Mouse (Mus musculus): ENCODE results near the gene Pou3f1.

The Pou3f1 gene

DNA sequence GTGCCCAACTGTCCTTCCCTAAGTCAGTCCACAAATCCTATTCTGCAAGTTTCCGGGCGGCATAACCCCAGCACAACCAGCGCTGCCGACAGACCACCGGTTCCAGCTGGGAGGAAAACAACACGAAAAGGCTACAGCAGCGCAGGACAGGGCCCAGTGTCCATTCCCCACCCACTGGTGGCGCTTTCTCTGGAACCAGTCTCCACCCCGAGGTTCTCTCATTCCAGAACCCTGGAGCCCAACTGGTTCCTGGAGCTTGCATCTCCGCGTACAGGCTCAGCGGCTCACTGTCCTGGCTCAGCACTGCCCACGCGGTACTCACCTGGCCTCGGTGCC, at the start of gene Pou3f1:
Pou3f1 (plus strand) TSS at position 290 of the 336 bp plus-strand sequence.
- no peak for DNase-seq

DNA sequence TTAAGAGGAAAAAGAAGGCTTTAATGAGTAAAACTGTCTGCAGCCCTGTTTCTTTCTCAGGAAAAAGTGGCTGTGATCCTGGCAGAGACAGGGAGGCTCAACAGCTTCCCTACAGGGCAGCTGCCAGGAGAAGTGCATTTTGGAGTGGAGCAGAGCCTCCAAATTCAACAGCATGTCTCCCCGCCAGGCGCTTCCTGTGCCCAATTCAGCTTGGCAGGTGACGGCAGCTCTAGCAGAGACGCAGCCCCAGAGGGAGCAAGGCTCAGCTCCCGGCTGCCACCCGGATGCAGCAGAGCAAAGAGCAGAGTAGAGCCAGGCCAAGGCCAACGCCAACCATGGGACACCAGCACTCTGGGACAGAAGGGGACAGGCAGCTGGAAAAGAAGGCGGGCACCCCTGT, 49.4 kb upstream of the Pou3f1 start:
- DNase-seq: no peak

DNA sequence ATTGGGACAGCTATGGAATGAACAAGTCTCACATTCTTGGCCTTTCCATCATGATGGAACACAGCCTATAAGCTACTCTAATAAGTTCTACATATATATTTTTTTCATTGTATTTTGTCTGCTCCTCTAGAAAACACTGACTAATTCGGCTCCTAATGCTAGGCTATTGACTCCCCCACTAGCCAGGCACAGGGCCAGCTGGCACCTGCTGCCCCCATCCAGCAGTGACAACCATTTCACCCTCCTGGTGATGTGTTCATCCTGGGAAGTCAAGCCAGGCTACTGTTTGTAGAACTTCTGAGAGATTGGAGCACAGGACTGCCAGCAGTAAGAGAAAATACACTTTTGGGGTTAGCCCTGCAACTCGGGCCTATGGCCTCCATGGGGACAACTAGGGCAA, 46.5 kb upstream of the Pou3f1 start:
- DNase-seq: no peak

DNA sequence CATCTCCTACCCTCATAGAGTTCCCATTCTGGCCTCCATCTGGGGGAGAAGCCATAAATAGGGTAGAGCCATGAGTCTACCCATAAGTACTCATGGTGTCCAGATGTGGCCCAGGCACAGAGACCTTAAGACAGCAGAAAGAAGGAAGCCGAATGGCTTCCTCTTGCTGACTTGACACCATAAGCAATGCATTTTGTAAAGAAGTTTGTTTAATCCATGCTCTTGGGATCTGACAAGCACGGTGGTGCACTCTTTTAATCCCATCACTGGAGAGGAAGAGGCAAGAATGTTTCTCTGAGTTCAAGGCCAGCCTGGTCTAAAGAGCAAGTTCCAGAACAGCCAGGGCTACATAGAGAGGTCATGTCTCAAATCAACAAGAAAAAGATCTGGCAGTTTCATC, 45.9 kb upstream of the Pou3f1 start, which contains the start of gene 3100002H09Rik:
3100002H09Rik (minus strand) TSS at position 101 of the 400 bp plus-strand sequence.
- DNase-seq: no peak

DNA sequence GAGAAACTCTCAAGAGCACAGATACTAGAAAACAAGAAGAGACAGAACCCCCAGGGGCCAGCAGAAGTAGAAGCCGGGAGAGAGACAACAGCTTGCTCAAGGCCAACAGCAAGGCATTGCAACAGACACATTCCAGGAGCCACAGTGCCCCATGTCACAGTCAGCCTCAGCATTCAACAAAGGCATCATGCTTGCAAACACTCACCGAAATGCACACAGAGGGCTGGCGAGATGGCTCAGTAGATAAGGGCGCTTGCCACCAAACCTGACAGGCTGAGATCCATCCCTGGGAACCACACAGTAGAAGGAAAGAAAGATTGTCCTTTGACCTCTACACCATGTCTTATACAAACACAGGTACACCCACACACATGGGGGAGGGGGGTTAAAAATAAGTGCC, 44.8 kb upstream of the Pou3f1 start:
- DNase-seq: no peak

DNA sequence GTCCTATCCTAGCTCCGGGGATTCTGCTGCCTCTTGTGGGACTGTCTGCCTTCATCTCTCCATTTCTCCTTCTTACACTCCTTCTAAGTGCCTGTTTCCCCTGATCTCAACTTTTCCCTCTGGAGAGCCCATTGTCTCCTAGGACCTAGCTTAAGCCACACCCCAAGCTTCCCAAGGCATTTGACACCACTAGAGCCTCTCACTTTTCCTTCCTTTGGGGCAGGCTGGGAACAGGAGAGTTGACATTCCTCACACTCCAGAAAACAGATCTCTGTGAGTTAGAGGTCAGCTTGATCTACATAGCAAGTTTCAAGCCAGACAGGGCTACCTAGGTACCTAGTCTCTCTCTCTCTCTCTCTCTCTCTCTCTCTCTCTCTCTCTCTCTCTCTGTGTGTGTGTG, 42.4 kb upstream of the Pou3f1 start:
- DNase-seq: no peak

DNA sequence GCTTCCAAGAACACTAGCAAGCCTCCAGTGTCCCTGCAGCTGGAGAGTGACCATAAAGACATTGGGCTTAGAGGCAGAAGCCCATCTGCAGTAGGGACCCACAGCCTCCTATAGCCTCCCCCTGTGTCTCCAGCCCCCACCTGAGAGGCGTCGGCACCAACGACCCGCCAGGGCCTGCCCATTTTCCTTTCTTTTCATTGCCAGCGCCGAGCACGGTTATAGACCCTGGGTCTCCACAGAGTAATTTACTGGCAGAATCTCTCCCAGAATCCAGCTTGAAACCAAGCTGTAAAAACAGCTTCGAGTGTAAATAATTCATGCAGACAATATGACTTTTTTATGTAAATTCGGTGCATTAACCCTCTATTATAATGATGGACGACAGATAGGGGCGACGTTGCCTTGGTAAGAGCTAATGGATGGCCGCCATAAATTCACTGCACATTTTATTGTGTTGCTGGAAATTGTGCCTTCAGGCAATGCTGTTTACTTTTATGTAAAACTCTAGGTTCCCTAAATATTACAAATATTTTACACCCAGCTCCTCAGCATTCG, 41.1 kb upstream of the Pou3f1 start:
- DNase-seq: no peak

DNA sequence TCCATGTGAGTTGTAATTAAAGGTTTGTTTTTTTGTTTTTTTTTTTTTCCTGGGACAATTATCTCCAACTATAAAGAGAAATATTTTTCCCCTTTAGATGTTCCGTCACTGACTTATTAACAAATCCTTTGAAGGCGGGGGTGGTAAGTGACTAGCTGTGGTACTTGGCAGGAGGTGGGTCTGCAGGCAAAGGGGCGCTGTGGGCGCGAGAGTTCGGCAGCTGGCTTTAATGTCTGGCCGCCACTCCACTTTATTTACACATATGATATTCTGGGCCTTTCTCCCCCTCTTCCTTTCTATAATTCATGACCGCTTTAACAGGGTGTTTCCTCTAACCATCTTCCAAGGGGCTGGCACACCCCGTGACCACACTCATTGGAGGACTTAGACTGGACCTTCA, 40.6 kb upstream of the Pou3f1 start:
- no peak for DNase-seq

DNA sequence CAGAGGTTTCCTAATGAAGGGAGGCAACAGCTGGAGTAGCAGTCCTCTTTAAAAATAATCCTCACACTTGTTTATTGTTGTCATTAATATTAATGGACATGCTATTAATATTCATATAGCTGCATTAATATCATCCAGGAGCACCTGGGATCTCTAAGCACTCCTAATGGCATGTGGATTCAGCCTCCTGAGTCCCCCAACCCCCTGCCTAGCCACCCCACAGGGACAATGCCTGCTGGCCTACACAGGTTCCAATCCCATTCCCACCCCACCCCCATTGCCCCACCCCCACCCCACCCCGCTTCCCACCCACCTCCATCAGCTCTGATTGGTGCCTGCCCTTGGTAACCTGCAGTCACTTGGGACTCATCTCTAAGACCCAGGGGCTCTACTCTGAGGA, 40.0 kb upstream of the Pou3f1 start:
- DNase-seq: no peak

DNA sequence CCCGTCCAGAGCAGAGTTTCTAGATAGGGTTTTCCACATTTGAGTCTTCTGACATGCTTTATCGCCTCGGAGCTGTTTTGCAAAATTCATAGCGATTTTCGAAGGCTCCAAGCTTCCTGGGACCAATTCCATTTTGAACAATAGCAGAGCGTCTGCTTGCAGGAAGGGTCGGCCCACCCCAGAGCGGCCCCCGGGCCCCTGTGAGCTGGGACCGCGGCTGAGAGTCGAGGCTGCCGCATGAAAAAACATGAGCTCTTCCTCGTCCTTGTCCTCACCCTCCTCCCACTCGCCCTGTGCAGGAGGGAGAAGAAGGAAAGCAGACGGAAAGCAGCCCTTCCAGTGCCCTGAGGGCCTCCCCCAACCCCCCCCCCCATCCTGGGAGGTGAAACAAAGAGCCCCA, 38.0 kb upstream of the Pou3f1 start:
- DNase-seq: no peak

DNA sequence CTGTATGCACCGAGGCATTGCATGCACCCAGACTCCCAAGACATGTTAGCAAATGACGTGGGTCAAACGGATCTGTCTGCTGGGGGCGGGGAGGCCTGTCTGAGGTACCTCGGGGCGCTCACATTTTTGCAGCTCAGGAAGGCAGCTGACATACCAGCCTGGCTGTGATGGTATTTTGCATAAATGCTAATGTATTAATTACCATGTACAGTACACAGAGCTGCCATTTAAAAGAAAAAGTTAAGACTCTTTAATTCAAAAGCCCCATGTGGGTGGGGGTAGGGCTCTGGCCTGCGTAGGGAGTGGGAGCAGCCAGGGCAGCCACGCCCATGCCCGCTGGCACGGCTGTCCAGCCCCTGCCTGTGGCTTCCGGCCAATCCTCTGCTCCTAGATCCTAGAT, 35.2 kb upstream of the Pou3f1 start:
- no peak for DNase-seq

DNA sequence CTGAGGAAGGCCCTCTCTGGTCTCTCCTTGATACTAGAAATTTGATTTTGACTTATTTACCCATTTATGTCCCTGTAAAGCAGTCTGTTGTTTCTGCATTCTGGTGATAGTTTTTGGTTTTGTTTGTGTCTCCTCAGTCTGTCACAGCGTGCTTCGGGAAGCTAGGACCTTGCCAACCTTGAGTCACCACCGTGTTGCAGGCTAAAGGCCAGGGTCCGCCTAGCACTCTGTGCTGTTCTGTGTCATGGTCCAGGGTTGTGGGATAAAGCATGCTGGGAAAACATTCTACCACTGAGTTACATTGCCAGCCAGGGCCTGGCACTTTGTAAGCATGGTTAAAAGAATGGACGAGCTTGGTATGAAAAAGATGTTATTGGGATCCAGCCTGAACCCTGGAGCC, 34.0 kb upstream of the Pou3f1 start:
- DNase-seq: no peak

DNA sequence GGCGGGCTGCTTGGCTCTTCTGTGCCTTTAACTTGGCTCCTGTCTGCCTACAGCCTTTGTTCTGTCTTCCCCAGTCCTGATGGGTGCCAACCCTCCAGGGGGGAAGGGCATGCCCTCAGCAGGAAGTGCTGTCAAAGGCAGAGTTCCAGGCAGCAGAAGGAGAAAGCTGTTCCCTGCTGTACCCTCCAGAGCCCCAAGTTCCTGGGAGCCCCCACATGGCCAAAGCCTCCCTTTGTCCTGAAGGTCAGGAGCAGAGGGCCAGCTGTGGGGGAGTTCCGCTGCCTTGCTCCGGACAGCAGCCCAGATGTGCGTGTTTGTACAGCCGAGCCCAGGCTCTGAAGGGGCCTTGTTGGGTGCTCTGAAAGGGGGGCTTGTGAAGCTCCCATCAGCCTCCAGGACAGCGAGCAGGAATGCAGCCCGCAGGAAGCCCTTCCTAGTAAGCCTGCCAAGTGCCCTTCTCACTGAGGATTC, 32.5 kb upstream of the Pou3f1 start:
- no peak for DNase-seq

DNA sequence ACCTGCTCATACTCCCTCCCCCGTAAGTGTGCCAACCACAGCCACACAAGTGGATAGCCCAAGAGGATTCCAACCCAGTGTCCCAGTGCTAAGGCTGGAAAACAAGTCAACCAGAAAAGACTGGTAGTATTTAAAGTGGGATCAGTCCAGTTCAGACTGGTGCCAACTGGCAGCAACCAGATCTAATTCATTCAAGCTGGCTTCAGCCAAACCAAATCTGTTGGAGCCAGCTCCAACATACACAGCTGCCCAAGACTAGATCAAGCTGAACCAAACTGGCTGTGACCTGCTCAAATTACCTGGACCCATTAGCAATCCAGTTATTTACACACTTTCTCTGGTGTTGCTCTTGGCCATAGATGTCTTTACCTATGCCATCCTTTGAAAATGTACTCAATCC, 29.8 kb upstream of the Pou3f1 start:
- no peak for DNase-seq

DNA sequence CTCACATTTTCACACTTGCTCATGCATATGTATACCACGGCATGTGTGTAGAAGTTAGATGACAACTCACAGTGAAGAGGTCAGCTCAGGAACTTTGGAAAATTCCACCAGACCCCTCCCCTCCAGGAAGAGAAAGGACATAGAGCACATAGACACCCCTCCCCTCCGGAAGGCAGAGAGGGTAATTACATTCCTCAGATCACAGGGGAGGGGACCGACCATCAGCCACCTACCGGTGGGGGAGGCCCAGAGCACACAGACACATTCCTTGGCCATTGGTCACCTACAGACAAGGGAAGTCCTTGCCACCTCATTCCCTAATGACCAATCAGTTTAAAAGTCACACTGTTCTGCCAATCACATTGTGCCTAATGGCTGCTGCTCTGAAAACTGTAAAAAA, 25.2 kb upstream of the Pou3f1 start:
- DNase-seq: no peak

DNA sequence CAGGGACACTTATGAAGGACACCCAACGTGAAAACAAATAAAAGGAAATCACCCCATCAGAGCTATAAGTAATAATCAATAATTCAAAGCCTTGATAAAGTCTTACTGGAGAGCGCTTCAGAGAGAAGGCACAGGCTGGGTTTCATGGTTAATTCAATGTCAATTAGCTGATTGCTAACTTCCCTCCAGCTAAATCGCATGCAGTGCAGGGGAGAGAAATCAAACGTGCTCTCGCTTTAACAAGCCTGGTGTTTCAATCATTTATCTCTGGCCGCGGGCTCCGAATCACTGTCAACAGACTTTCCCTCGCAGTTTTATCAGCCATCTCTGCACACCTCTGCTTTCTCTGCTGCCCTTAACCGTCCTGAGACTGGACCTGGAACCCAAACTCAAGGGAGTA, 23.8 kb upstream of the Pou3f1 start:
- no peak for DNase-seq

DNA sequence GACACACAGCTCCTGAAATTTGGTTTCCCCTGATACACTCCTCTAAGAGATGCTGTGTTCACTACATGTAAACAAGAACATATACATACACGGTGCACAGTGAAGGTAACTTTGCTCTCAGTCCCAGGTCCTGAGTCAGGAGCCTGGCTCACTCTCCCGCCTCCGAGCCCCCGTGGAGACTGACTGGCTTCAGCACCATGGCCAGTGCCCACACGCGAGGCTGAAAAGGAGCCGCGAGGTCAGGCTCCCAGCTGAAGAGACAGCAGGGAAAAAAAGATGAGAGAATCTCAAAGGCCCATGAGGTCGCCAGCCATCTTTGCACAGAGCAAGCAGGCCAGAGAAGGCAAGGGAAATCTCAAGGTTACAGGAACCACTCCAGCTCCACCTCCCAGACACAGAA, 23.3 kb upstream of the Pou3f1 start:
- peak in 1 of 2 experiments; percentile 37 for DNase-seq

DNA sequence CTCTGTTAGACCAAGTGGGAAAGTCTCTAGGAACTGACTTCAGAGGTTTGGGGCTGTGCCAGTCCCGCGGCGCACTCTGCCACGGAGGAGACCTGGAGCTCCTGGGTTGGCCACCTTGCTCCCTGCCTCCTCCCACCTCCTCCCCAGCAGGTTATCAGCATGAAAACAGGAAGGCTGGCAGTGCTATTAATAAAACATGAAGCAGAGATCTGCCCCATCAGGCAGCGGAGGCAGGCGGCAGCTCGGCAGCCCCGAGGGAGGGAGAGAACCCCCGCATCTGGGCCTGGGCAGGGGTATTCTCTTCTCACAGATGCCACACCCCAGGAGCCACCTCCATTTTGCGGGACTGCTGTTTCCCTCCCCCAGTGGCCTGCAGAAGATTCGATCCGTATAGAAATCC, 16.9 kb upstream of the Pou3f1 start:
- no peak for DNase-seq

DNA sequence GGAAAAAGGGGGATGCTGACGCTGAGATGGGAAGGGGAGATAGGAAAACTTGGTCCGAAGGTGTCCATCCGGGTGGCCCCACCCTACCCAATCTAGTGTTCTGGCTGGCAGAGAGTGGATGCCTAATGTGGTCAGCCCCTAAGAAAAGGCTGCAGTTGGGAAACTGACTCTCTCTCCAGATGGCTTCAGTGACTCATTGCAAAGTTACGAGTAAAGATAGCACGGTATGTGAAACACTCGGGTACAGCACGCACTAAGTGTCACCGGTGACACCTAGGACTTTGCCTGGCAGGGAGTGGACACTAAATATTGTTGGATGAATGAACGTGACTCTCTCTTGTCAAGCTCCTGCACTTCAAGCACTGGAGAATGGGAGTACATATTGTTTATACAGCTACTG, 12.7 kb upstream of the Pou3f1 start:
- DNase-seq: no peak

DNA sequence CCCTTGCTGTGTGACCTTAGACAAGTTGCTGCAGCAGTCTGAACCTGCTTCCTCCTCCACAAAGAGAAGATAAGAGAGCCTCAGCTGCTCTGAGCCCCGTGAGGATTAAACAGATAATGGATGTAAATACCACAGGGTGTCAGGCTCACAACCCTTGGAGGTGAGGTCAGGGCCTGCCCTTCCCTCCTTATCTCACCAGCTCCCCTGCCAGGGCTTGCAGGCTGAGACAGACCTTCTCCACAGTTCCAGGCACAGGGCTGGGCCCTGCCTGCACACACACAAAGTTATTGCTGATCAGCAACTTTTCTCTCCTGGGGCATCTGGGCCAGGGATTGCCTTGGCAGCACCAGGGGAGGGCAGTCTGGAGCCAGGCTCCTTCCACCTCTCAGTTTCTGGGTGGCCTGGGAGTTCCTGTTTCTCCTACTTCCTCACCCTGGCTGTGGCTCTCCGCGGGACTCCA, 11.6 kb upstream of the Pou3f1 start:
- peak in 1 of 2 experiments; percentile 16 for DNase-seq

DNA sequence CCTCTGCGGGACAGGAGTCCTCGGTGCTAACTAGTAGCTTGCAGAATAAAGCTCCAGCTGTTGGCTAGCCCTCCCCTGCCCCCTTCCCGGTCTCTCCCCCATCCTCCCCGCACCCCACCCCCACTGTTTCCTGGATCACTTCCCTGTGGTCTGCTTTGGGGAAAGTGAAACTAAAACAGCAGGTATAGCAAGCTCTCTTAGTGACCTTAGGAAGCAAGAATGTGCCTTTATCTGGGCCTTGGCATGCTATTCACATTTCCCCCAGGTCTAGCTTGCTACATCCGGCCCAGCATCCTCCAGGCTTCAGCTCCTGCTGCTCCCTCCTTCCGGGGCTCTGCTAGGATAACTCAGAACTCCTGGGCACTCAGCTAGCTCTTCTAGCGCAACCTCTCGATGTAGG, 10.0 kb upstream of the Pou3f1 start:
- no peak for DNase-seq

DNA sequence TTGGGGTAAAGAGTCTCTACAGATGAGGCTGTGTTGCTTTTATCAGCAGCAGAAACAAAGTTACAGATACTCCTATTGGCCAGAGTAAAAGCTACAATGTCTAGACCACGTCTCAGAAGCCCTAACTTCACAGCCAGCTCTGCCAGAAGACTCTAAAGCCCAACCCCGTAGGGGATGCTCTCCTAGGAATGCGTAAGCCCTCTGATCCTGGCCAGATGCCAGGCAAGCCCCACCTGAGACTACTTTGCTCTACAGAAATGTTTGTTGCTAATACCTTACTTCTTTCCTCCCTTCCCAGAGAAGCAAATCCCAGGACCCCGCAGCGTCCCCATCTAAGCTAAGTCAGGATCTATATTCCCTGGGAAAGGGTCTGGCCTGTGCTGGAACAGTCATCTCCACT, 8.7 kb upstream of the Pou3f1 start:
- DNase-seq: no peak

DNA sequence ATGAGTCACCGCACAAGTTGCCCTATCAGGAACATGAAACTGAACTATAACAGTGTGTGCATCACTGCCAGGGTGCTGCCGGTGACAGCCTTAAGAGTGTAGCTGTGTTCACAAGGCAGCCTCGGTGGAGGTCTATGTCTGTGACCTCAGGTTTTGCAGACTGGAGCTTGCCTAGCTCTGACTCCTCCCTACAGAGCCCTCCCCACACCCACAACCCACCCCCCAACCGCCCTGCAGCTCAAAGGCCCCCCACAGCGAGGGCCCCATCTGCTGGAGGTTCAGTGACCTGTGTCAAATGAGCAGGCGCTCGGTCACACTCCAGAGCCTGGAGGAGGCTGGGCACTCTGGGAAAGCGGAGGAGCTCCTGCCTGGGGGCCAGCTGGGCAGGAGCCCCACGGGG, 3.7 kb upstream of the Pou3f1 start:
- DNase-seq: peak; percentile 36 to 50

DNA sequence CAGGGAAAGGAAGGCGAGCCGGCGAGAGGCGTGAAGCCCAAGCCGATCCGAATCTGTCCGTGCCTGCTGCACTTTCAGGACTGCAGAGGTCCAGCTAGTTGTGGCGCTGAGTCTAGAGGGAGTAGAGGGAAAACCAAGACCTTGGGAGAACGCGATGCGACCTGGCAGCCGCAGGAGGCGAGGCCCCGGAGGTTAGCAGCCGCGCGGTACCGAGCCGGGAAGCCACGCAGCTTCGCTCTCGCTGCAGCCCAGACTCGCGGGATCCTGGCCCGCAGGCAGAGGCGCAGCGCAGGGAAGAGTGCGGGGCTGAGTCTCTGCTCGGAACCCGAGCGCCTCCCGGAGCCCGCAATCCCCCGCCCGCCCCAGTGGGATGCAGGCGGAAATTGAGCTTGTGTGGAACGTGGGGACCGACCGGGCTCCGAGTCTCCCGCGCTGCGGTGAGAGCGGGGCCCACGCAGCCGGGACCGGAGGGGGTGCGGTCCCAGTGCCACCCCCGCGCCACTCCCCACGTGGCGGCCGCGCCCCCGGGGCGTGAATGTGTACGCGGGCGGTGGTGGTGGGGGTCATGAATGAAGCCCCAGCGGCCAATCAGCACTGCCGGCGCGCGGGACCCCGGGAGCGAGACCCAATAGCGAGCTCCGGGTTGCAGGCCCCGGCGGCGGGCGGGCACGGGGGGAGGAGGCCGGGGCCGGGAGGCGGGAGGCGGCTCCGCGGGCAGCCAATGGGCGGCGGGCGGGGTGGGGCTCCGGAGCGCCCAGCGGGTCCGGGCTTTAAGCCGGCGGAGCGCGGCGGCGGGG, 445 bp downstream of the Pou3f1 start:
- peak; percentile 42 to 47 for DNase-seq

DNA sequence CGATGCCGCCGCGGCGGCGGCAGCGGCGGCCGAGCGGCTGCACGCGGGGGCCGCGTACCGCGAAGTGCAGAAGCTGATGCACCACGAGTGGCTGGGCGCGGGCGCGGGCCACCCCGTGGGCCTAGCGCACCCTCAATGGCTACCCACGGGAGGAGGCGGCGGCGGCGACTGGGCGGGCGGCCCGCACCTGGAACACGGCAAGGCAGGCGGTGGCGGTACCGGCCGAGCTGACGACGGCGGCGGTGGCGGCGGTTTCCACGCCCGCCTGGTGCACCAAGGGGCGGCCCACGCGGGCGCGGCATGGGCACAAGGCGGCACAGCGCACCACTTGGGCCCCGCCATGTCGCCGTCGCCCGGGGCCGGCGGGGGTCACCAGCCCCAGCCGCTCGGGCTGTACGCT, 1.2 kb downstream of the Pou3f1 start:
- no peak for DNase-seq

Data from kidney, adult 8-10 months (tissue).